Mouse (Mus musculus) myocyte (in vitro differentiated cells): Measurements from ENCODE around the gene Ctsg. TPM values are rescaled to one million over a fixed set of nuclear protein-coding genes. Genes with fewer than 3 reads are reported as not detected.
"Not testable (repeated sequence)": the region's sequence is repeated elsewhere in the genome, so short reads cannot be mapped to it uniquely, and the experiment has no call there.

ENCODE experiments used
- H3K27me3 ChIP-seq: one replicate; pipeline ENCODE4 v1.6.1; 2011; ENCODE audit not compliant: control insufficient read depth, insufficient read depth, insufficient read length
- H3K36me3 ChIP-seq: one replicate; pipeline ENCODE4 v1.6.1; 2011; ENCODE audit not compliant: control insufficient read depth, insufficient read depth
- H3K4me2 ChIP-seq: one replicate; pipeline ENCODE4 v1.6.1; 2011; ENCODE audit warnings: low read depth, control low read depth
- H3K4me3 ChIP-seq: one replicate; pipeline ENCODE4 v1.5.1; 2011; ENCODE audit warnings: mild to moderate bottlenecking, control low read depth, moderate library complexity
- H3K79me2 ChIP-seq: one replicate; pipeline ENCODE4 v1.6.1; 2011; ENCODE audit not compliant: control insufficient read depth, insufficient read depth
- H3ac ChIP-seq: one replicate; pipeline ENCODE4 v1.6.1; 2011; ENCODE audit not compliant: control insufficient read depth, insufficient read length
- CEBPB ChIP-seq: IDR thresholded peaks from 2 replicates; pipeline ENCODE4 v1.6.1; 2011; ENCODE audit warnings: mild to moderate bottlenecking, moderate library complexity; ENCODE audit not compliant: poor library complexity, insufficient read depth, severe bottlenecking
- E2F4 ChIP-seq: IDR thresholded peaks from one replicate; pipeline ENCODE4 v1.6.1; 2011; ENCODE audit warnings: mild to moderate bottlenecking, control low read depth, moderate library complexity; ENCODE audit not compliant: insufficient read depth
- MAX ChIP-seq: IDR thresholded peaks from one replicate; pipeline ENCODE4 v1.6.1; 2011; ENCODE audit warnings: low read depth, mild to moderate bottlenecking, control low read depth
- MYOD1 ChIP-seq, 3 experiments: IDR thresholded peaks; one replicate each; pipeline ENCODE4 v1.6.1; 2011; ENCODE audit warnings: control low read depth in 2 of 3, low read depth in 2 of 3, mild to moderate bottlenecking in 2 of 3, moderate library complexity in 1 of 3; ENCODE audit not compliant: insufficient read length in 2 of 3, control insufficient read depth in 1 of 3
- MYOG ChIP-seq, 3 experiments: IDR thresholded peaks; one replicate each; pipeline ENCODE4 v1.6.1; 2011; ENCODE audit warnings: control low read depth in 2 of 3, low read depth in 2 of 3, mild to moderate bottlenecking in 2 of 3; ENCODE audit not compliant: insufficient read length in 2 of 3, control insufficient read depth in 1 of 3, insufficient read depth in 1 of 3
- POLR2A ChIP-seq: IDR thresholded peaks from one replicate; pipeline ENCODE4 v1.6.1; 2011; ENCODE audit warnings: low read depth, mild to moderate bottlenecking, control low read depth, moderate library complexity; ENCODE audit not compliant: insufficient read length
- POLR2AphosphoS2 ChIP-seq: IDR thresholded peaks from one replicate; pipeline ENCODE4 v1.6.1; 2011; ENCODE audit warnings: low read depth, control low read depth; ENCODE audit not compliant: insufficient read length
- REST ChIP-seq: IDR thresholded peaks from one replicate; pipeline ENCODE4 v1.6.1; 2011; ENCODE audit warnings: mild to moderate bottlenecking, control low read depth, moderate library complexity; ENCODE audit not compliant: insufficient read depth, insufficient read length
- SRF ChIP-seq: IDR thresholded peaks from one replicate; pipeline ENCODE4 v1.6.1; 2011; ENCODE audit warnings: low read depth; ENCODE audit not compliant: control insufficient read depth, insufficient read length
- TCF12 ChIP-seq: IDR thresholded peaks from one replicate; pipeline ENCODE4 v1.6.1; 2011; ENCODE audit warnings: mild to moderate bottlenecking, control low read depth; ENCODE audit not compliant: poor library complexity, insufficient read depth, severe bottlenecking
- TCF3 ChIP-seq: IDR thresholded peaks from one replicate; pipeline ENCODE4 v1.6.1; 2011; ENCODE audit warnings: low read depth, control low read depth; ENCODE audit not compliant: insufficient read length
- USF1 ChIP-seq: IDR thresholded peaks from one replicate; pipeline ENCODE4 v1.6.1; 2011; ENCODE audit warnings: low read depth, mild to moderate bottlenecking, control low read depth, moderate library complexity
- polyA plus RNA-seq: library from polyadenylated mRNA; unstranded; fragments of >200 nt; fragmentation: generic; extraction: Trizol; gene quantifications from one replicate; pipeline ENCODE4 v1.2.1, GENCODE M21; 2012; ENCODE audit warnings: missing spikeins

Gene Ctsg
- polyA plus RNA-seq, result 0.54 TPM

DNA sequence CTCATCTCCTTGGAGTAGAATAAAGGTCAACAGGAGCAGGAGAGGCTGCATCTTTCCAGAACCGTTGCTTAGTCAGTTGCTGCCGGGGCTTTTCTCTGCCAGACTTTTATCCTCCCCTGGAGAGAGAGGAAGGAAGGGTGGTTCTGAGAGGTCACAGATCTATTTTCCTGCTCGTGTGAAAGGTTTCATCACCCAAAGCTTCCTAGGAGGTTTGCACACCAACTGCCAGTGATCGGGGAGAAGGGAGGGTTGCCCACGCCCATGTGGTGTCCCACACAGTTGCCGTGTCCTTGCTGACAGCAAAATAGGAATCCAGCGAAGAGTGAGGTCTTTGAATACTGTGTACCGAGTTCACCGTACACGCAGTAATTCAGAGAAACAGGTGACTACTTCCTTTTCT is at the start of gene Ctsg:
Gene Ctsg, minus strand, starts transcription at position 189 of the 400 bp plus-strand sequence.
- Histone ChIP-seq H3K27me3 (no peaks in the 10 kb centered on the region), H3K4me2 (no peak within 1 kb of the TSS), H3K4me3 (no peak within 1 kb of the TSS), H3K36me3 (no peaks in the 10 kb centered on the region), H3ac (no peak within 1 kb of the TSS), H3K79me2 (no peaks in the 10 kb centered on the region)
- TF ChIP-seq TCF12 (no peak), E2F4 (no peak), TCF3 (no peak), POLR2A (no peak), MYOD1 (IDR thresholded peaks at IDR 0.05; ENCODE audit: control insufficient read depth in 1 of 3, insufficient read length in 2 of 3, low read depth in 2 of 3) (no peak), MAX (no peak), USF1 (no peak), CEBPB (no peak), SRF (no peak), POLR2AphosphoS2 (no peak), REST (no peak), MYOG (IDR thresholded peaks at IDR 0.05; ENCODE audit: control insufficient read depth in 1 of 3, insufficient read depth in 1 of 3, insufficient read length in 2 of 3, low read depth in 2 of 3) (no peak)

DNA sequence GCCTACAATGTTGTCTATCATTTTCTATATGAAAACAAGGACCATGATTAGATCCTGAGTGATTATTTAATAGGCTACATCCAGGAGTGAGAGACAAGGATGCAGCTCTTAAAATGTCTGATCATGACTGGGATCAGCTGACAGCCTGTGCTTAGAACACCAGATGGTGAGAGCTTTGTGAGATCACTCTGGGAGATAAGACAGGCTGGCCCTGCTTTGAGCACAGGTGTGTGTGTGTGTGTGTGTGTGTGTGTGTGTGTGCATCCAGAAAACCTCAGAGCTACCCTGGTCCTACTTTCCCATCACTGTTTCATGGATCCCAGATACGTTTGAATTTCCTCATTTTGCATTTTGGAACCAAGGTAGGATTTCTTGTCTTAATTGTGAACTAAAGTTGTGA is 31.3 kb upstream of the Ctsg start:
- H3K79me2 ChIP-seq, H3ac ChIP-seq, H3K4me3 ChIP-seq, H3K4me2 ChIP-seq, H3K27me3 ChIP-seq, H3K36me3 ChIP-seq: not testable (repeated sequence)

DNA sequence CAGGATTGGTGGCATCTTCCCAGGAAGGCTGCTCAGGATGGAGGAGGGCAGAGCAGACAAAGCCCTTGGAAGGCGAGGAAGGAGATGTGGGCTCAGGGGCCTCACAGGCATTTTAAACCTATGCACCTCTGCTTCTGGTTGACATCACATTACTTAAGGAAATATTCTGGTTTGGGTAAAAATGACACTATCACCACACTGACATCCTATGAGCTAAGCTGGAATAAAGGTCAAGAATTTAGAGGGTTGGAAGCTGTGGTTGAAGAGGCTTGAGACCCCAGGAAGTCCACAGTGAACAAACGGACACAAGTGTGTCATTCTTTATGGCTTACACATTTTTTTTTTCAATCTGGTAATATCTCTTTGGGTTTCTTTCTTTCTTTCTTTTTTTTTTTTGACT is 30.1 kb upstream of the Ctsg start, which contains the start of gene Gzmd:
Gene Gzmd, minus strand, starts transcription at position 101 of the 400 bp plus-strand sequence.
- H3ac ChIP-seq, H3K36me3 ChIP-seq, H3K4me2 ChIP-seq, H3K79me2 ChIP-seq, H3K4me3 ChIP-seq, H3K27me3 ChIP-seq: not testable (repeated sequence)

DNA sequence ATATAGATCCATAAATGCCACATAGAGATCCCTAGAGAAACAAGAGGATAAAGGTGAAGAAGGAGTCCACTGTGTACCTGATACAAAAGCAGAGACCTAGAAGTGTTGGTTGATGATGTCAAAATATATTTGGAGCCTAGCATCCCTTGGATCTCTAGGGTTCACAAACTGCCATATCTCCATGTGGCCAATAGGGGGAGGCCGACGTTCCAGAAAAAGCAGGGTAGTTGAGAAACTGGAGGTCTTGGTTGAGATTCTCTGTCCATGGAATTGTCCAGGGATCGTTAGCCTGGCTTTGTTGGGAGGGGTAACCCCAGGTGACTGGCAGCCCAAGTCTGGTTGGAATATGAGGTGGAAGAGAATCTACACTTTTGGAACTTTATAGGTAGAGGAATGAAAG is 26.0 kb upstream of the Ctsg start:
- Histone ChIP-seq H3K4me2 (no peak overlapping the region), H3K79me2 (no peaks in the 10 kb centered on the region), H3ac (no peak overlapping the region), H3K36me3 (no peaks in the 10 kb centered on the region), H3K4me3 (no peak overlapping the region), H3K27me3 (no peaks in the 10 kb centered on the region)
- TF ChIP-seq MAX, result no peak
- no peak for TF ChIP-seq POLR2A
- TF ChIP-seq MYOD1 (IDR thresholded peaks at IDR 0.05; ENCODE audit: control insufficient read depth in 1 of 3, insufficient read length in 2 of 3, low read depth in 2 of 3), result no peak
- TF ChIP-seq TCF12, result no peak
- no peak for TF ChIP-seq E2F4
- TF ChIP-seq POLR2AphosphoS2, result no peak
- no peak for TF ChIP-seq TCF3
- TF ChIP-seq REST, result no peak
- no peak for TF ChIP-seq USF1
- TF ChIP-seq CEBPB, result no peak
- no peak for TF ChIP-seq MYOG (IDR thresholded peaks at IDR 0.05; ENCODE audit: control insufficient read depth in 1 of 3, insufficient read depth in 1 of 3, insufficient read length in 2 of 3, low read depth in 2 of 3)
- TF ChIP-seq SRF, result no peak

DNA sequence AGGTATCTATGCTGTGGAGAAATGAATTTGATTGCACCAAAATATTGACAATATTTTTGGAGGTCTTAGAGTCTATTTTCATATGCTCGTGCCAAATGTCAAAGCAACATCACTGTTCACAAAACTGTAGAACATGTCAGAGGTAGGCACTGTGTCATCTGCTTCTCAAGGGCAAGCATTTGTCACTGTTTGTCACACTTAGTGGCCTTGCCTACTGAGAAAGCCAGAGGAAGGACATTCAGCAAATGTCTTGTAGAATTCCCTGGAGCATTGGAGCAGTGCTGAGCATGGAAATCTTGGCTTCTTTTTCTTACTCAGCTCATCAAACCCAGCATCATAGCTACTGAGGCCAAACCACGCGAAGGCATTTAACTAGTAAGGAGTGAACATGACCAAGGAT is 21.1 kb upstream of the Ctsg start:
- Histone ChIP-seq H3K27me3 (no peaks in the 10 kb centered on the region), H3K79me2 (no peaks in the 10 kb centered on the region), H3K4me2 (no peak overlapping the region), H3K36me3 (no peaks in the 10 kb centered on the region), H3ac (no peak overlapping the region), H3K4me3 (no peak overlapping the region)
- TF ChIP-seq REST (no peak), TCF3 (no peak), SRF (no peak), CEBPB (no peak), MYOG (IDR thresholded peaks at IDR 0.05; ENCODE audit: control insufficient read depth in 1 of 3, insufficient read depth in 1 of 3, insufficient read length in 2 of 3, low read depth in 2 of 3) (no peak), POLR2AphosphoS2 (no peak), POLR2A (no peak), USF1 (no peak), TCF12 (no peak), MAX (no peak), MYOD1 (IDR thresholded peaks at IDR 0.05; ENCODE audit: control insufficient read depth in 1 of 3, insufficient read length in 2 of 3, low read depth in 2 of 3) (no peak), E2F4 (no peak)
